Comparison of ENCODE assay signal across 1 mouse cellular context in the genomic region with DNA sequence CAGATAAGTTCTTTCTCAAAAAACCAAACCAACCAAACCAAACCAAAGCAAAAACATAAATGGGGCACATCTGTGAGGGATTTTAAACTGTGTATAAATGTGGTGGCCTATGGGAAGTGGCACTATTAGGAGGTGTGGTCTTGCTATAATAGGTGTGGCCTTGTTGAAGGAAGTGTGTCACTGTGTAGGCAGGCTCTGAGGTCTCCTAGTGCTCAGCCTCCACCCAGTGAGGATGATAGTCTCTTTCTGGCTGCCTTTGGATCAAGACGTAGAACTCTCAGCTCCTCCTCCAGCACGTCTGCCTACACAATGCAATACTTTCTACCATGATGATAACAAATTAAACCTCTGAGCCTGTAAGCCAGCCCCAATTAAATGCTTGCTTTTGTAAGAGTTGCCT.
TF ChIP-seq lines count a peak whose summit lies in the region.

No protein-coding gene starts in this region.

TF ChIP-seq in MEL, 35 proteins besides CTCF, POLR2A, EP300 and RAD21:
- TF ChIP-seq TCF12 (IDR thresholded peaks at IDR 0.05; ENCODE audit: low read depth, low read length) (no peak), JUND (IDR thresholded peaks at IDR 0.05; ENCODE audit: low read depth, low read length) (no peak), HCFC1 (IDR thresholded peaks at IDR 0.05; ENCODE audit: low read depth, low read length) (no peak), TBP (IDR thresholded peaks at IDR 0.05; ENCODE audit: low read depth, low read length) (peak; percentile 55; the same call in 1 of the 2 replicates), BHLHE40 (IDR thresholded peaks at IDR 0.05; ENCODE audit: borderline replicate concordance, low read depth, low read length) (no peak)
